Comparison of ENCODE assay signal across 17 mouse cellular contexts in the genomic region with DNA sequence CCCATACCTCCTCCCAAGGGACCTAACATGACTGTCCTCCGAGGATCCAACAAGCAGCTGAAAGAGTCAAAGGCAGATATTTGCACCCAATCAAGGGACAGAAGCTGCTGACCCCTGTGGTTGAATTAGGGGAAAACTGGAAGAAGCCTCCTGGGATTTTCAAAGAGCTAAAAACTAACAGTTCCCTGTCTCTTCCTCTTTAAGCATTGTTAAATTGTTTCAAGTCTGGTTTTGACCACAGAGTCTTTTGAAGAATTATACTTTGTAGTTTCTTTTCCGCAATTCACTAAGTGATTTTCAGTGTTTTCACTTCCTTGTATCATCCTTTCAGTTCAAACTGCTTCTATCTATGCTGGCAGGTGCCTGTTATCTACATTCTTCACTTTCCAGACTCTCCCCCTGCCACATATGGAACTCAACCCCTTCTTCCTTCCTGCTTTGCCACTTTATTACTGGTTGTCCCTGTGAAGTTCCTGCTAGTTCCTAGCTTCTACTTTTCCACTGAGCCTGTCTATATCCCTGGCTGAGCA.
"Had no signal": no experiment of that assay in that cellular context is flagged by ENCODE, and none has a peak within 500 bp of the region (broad histone marks: within the 10 kb centered on the region; RNA-seq: fewer than 3 reads in every experiment).

No protein-coding gene starts in this region.

- DNase-seq: lung, adult 2 months; lung, postnatal 14 days; lung, postnatal 4 days; retina, postnatal 1 day; right cerebral cortex, adult 18-20 months; right cerebral cortex, postnatal 25 days; thymus, adult 18-20 months; thymus, postnatal 14 days; thymus, postnatal 36 days had no signal

- H3K36me3 ChIP-seq: liver, embryonic 12.5 days; lung, embryonic 15.5 days; midbrain, embryonic 10.5 days; midbrain, embryonic 13.5 days; midbrain, embryonic 15.5 days; neural tube, embryonic 12.5 days had no signal

- H3K27ac ChIP-seq: liver, embryonic 12.5 days; liver, embryonic 14.5 days; lung, embryonic 15.5 days; midbrain, embryonic 10.5 days; midbrain, embryonic 13.5 days; midbrain, embryonic 15.5 days; neural tube, embryonic 12.5 days had no signal

- H3K27me3 ChIP-seq: liver, embryonic 12.5 days; lung, embryonic 15.5 days; midbrain, embryonic 13.5 days; midbrain, embryonic 15.5 days; neural tube, embryonic 12.5 days had no signal

- H3K9ac ChIP-seq: liver, embryonic 12.5 days; liver, embryonic 14.5 days; lung, embryonic 15.5 days; midbrain, embryonic 13.5 days; midbrain, embryonic 15.5 days; neural tube, embryonic 12.5 days had no signal

- ATAC-seq: liver, embryonic 12.5 days; lung, postnatal 0 days; midbrain, embryonic 13.5 days; midbrain, embryonic 15.5 days had no signal

- H3K4me2 ChIP-seq: liver, embryonic 12.5 days; lung, embryonic 15.5 days; midbrain, embryonic 13.5 days; midbrain, embryonic 15.5 days; neural tube, embryonic 12.5 days had no signal

- H3K4me3 ChIP-seq: liver, embryonic 12.5 days; lung, embryonic 15.5 days; midbrain, embryonic 10.5 days; midbrain, embryonic 13.5 days; midbrain, embryonic 15.5 days; neural tube, embryonic 12.5 days had no signal

- H3K9me3 ChIP-seq: liver, embryonic 12.5 days; lung, embryonic 15.5 days; midbrain, embryonic 10.5 days; midbrain, embryonic 13.5 days; midbrain, embryonic 15.5 days; neural tube, embryonic 12.5 days had no signal

- H3K4me1 ChIP-seq: liver, embryonic 12.5 days; lung, embryonic 15.5 days; midbrain, embryonic 10.5 days; midbrain, embryonic 13.5 days; midbrain, embryonic 15.5 days; neural tube, embryonic 12.5 days had no signal
